Mouse (Mus musculus): ENCODE measurements around the gene Zscan4-ps2. TPM values are rescaled to one million over a fixed set of nuclear protein-coding genes. Genes with fewer than 3 reads are reported as not detected.

Zscan4-ps2 gene
- not detected for polyA plus RNA-seq (2014; fragmentation: Illumina TruSeq; extraction: RNeasy Lipid Tissue Mini Kit (QIAGEN cat#74804); ENCODE audit: low replicate concordance)

GRCm38 (mm10) chr7:11514010-11514409, at the start of gene Zscan4-ps2:
Gene Zscan4-ps2, plus strand, starts transcription at chr7:11514310.

Other genes starting within 250 kb of the Zscan4-ps2 start
- gene Zscan4e, start 203.6 kb upstream of the Zscan4-ps2 start, polyA plus RNA-seq (2014; fragmentation: Illumina TruSeq; extraction: RNeasy Lipid Tissue Mini Kit (QIAGEN cat#74804); ENCODE audit: low replicate concordance), result not detected
- gene Zscan4f, start 116.4 kb upstream of the Zscan4-ps2 start, polyA plus RNA-seq (2014; fragmentation: Illumina TruSeq; extraction: RNeasy Lipid Tissue Mini Kit (QIAGEN cat#74804); ENCODE audit: low replicate concordance), result not detected
- gene Zscan4-ps3, start 95.0 kb downstream of the Zscan4-ps2 start, polyA plus RNA-seq (2014; fragmentation: Illumina TruSeq; extraction: RNeasy Lipid Tissue Mini Kit (QIAGEN cat#74804); ENCODE audit: low replicate concordance), result not detected
- not detected for gene Vmn1r72, start 165.8 kb downstream of the Zscan4-ps2 start, polyA plus RNA-seq (2014; fragmentation: Illumina TruSeq; extraction: RNeasy Lipid Tissue Mini Kit (QIAGEN cat#74804); ENCODE audit: low replicate concordance)
- not detected for gene Vmn1r73, start 216.0 kb downstream of the Zscan4-ps2 start, polyA plus RNA-seq (2014; fragmentation: Illumina TruSeq; extraction: RNeasy Lipid Tissue Mini Kit (QIAGEN cat#74804); ENCODE audit: low replicate concordance)

All from small intestine, adult 10 weeks (tissue).